Mouse (Mus musculus) fibroblast of lung, adult 2 months (primary cell): Measurements from ENCODE around the gene Enox1.

Source experiments
- DNase-seq: peaks from one replicate; pipeline ENCODE4 v3.0.0-alpha.2; 2011; ENCODE audit warnings: low read depth

Enox1 gene

GRCm38 (mm10) chr14:77371977-77372376 is 215.4 kb downstream of the Enox1 start:
- no peak for DNase-seq

GRCm38 (mm10) chr14:77373119-77373518 is 216.6 kb downstream of the Enox1 start:
- DNase-seq: no peak

- no peak for DNase-seq
Observed at GRCm38 (mm10) chr14:77375054-77375453, 218.5 kb downstream of the Enox1 start.

DNA sequence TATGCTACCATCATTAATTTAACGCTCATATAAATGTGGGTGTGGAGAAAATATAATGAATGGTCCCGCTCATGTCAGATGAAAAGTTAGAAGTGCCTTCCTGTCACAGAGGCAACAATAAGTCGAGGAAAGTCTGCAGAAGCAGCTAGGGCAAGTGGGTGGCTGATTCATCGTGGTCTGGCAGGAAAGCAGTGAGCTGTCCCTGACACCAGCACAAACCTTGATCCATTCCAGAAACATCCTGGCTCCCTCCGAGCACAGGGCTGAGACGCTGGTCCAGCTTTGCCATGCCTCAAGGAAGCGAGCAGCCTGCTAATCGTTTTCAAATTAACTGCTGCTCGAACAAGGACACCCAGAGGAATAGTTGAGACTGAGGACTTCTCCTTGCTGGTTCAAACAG is 219.1 kb downstream of the Enox1 start:
- DNase-seq: peak; percentile 48

GRCm38 (mm10) chr14:77376731-77377130 is 220.2 kb downstream of the Enox1 start:
- no peak for DNase-seq

DNA sequence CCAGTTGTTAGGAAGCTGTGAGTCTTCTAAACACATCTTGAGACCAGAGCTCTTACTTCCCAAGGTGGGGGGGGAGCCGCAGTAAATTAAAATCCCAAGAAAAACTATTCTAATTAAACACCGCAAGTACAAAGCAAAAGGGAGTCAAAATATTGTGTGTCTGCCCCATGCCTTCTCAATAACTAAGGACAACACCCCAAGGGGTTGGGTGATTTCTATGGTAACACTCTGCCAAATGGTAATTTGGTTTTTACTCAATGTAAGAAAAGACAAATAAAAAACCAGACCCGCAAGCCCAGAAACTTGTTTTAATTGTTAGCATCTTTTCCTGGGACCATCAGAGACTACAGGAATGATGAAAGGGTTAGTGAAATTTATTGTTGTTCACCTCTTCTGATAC is 220.9 kb downstream of the Enox1 start:
- DNase-seq: no peak

DNA sequence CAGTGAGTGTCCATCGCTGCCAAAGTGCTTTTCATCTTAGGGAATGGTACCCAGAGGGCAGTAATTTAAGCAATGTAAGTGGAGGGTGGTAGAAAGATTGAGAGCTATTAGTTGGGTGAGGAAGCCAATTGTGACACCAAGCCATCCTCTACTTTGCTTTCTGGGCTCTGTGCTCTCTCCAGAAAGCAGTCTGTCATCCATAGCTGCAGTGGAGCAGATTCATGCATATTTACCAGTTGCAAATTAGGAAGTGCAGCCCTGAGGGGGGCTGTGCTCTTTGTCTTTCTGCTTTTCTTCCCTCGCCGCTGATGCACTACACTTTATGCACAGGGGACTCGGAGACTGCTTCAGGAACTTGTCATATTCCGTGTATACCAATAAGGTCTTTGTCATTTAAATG is 221.3 kb downstream of the Enox1 start:
- DNase-seq: no peak

GRCm38 (mm10) chr14:77381532-77381931 is 225.0 kb downstream of the Enox1 start:
- DNase-seq: no peak

GRCm38 (mm10) chr14:77385621-77386020 is 229.1 kb downstream of the Enox1 start:
- no peak for DNase-seq

DNA sequence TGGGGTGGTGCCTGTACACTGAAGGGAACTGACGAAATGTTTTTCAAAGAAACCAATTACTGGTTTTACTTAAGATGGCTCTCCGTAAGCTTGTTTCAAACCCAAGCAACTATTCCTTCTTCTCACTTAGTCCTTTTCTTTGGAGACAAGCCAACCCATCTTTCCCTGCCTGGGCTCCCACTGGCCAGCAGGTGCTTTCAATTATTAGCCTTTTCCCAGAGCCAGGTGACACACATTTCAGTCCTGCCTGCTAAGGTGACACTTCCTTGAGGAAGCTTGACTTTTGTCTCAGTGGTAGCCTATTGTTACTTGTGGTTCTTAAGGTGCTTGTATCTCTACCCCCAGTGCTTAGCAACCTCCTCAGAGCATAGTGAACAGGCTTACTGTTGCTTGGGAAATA is 231.3 kb downstream of the Enox1 start:
- no peak for DNase-seq

DNA sequence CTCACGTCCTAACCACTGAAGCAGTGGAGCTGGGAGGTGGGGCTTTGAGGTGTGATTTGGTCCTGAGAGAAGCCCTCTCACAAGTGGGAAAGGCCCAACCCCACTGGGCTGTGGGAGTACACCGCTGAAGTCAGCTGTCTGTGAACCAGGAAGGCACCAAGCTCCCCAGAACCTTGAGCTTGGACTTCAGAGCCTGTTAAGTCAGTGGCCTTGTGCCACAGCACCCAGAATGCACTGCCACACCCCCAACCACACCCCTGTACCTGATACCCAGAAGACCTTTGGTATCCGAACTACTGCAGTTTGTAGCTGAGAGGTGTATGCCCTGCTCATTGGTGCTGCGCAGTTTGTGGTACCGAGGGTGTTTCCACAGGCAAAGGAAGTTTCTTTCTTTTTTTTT is 232.7 kb downstream of the Enox1 start:
- no peak for DNase-seq

GRCm38 (mm10) chr14:77392476-77392875 is 235.9 kb downstream of the Enox1 start:
- no peak for DNase-seq

DNA sequence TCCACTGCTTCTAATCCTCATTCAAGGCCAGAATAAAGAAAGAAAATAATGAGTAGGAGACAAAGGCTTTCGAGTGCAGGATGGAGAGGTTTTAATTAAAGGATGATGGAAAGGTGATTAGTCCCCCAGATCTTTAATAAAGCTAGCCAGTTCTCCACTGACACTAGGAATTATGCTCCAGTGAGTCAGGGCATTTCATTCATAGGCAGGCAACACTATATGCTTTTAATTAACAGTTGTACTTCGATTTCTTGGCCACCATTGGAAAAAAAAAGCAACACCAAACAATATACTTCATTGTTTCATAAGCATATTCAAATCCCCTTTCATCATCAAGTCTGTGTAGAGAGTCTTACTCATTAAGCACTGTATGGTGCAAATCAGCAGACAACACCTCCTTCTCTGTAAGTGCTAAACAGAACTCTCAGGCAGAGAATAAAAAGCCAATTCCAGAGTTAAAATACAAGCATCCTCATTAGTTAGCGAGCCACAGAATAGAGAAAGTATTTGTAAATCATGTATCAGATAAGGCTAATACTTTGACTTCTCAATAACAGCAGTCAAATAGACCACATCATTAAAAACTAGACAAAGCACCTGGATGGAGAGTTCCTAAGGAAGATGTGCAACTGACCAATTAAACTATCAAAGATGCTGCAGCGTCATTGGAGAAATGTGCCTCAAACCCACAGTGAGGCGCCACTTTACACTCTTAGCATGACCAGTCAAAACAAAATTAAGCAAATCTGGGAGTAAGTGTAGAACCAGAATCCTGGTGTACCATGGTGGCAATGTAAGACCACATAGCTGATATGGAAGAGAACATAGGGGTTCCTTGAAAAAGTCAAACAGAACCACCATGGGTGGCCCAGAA is 249.9 kb downstream of the Enox1 start:
- no peak for DNase-seq

GRCm38 (mm10) chr14:77409271-77409940 is 252.8 kb downstream of the Enox1 start:
- no peak for DNase-seq

GRCm38 (mm10) chr14:77410354-77410753 is 253.8 kb downstream of the Enox1 start:
- no peak for DNase-seq

- DNase-seq: no peak
Observed at GRCm38 (mm10) chr14:77413106-77413505, 256.5 kb downstream of the Enox1 start.

- DNase-seq: no peak
Observed at GRCm38 (mm10) chr14:77416358-77416757, 259.8 kb downstream of the Enox1 start.

GRCm38 (mm10) chr14:77421031-77421430 is 264.5 kb downstream of the Enox1 start:
- no peak for DNase-seq

GRCm38 (mm10) chr14:77423194-77423593 is 266.6 kb downstream of the Enox1 start:
- DNase-seq: peak; percentile 19

GRCm38 (mm10) chr14:77439426-77439825 is 282.9 kb downstream of the Enox1 start:
- no peak for DNase-seq

DNA sequence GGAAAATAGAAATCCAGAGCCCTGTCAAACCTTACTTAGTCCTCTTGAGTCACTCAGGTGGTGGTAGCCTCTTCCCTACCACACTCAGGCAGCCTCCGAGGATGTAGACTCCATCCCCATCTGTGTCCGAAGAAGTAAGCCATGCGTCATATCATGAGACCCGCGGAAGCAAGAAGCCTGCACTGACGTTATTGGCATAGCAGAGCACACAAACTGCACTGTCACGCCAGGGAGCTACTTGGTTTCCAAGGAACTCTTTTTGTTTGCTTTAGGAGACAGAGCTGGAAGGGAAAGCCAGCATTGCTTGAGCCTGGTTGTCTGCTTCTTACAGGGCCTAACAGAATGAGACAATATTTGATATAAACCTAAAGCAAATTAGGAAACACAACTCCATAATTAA is 284.2 kb downstream of the Enox1 start:
- no peak for DNase-seq

DNA sequence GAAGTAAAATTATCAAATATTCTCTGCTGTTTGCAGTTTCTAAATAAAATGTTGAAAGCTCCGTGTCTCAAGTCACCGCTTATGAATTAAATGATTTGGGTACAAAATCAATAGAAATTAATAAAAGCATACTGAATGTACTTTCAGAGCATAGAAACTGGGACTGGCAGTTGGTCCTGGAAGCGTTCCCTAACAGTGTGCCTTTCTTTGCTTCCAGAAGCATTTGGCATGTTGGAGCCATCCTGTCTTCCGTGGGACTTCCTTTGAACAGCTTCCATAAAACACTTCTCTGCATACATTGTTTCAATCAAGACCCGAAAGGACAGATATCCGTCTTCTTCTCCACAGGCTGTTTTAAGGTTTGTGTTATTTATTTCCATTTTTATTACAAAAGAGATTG is 285.0 kb downstream of the Enox1 start:
- no peak for DNase-seq

- DNase-seq: no peak
Observed at GRCm38 (mm10) chr14:77448001-77448400, 291.4 kb downstream of the Enox1 start.

DNA sequence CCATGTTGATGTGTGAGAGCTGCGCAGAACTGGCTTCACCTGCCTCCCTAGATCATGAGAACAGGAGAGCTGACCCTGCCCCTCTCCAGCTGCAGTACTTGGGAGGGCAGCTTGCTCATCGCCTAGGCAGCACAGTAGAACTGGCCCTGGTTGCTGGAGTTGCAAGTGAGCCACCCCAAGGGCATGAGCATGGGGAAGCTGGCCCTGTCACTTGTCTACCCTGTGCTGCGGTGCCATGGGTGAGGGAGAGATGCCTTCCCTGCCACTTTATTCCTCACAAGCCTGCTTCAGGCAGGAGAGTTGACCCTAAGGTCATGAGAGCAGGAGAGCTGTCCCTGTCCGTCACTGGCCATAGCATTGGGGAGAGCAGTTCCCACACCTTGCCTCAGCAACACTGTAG is 295.4 kb downstream of the Enox1 start:
- no peak for DNase-seq
